Mouse (Mus musculus): Measurements from ENCODE around the gene Arhgef7. TPM values are rescaled to one million over a fixed set of nuclear protein-coding genes. Genes with fewer than 3 reads are reported as not detected.

Arhgef7 gene
- polyA plus RNA-seq, 1 experiment from 2014 or later = 45.7 TPM

GRCm38 (mm10) chr8:11752338-11752737 is 24.8 kb downstream of the Arhgef7 start:
- Histone ChIP-seq H3K27me3 (replicated peaks; ENCODE audit: control insufficient read depth, insufficient read depth, low read length) (no peaks in the 10 kb centered on the region), H3K36me3 (ENCODE audit: control insufficient read depth, insufficient read depth, low read length) (no peaks in the 10 kb centered on the region), H3K9ac (ENCODE audit: low read depth, low read length) (no peak overlapping the region), H3K4me1 (ENCODE audit: control insufficient read depth, insufficient read depth, low read length) (no peaks in the 10 kb centered on the region; the same call in 1 of the 2 replicates), H3K4me3 (ENCODE audit: low read depth, low read length) (no peak overlapping the region), H3K9me3 (ENCODE audit: control insufficient read depth, low read length) (no peaks in the 10 kb centered on the region), H3K27ac (replicated peaks; ENCODE audit: low read depth, low read length) (no peak overlapping the region), H3K4me2 (ENCODE audit: low read depth, low read length) (no peak overlapping the region)
- 67% methylated on average over 3 of the region's 3 CpGs for WGBS
- DNase-seq (ENCODE audit: low spot score) = no peak
- ATAC-seq (ENCODE audit: low read depth) = no peak

GRCm38 (mm10) chr8:11753155-11753941 is 25.8 kb downstream of the Arhgef7 start:
- no peaks in the 10 kb centered on the region for H3K9me3 ChIP-seq (ENCODE audit: control insufficient read depth, low read length)
- no peak overlapping the region for H3K4me2 ChIP-seq (ENCODE audit: low read depth, low read length)
- H3K4me1 ChIP-seq (ENCODE audit: control insufficient read depth, insufficient read depth, low read length) = no peaks in the 10 kb centered on the region
- DNase-seq (ENCODE audit: low spot score) (peak; percentile 68), ATAC-seq (ENCODE audit: low read depth) (peak; percentile 28; the same call in 1 of the 2 replicates)
- WGBS = 77% methylated on average over 11 of the region's 11 CpGs
- no peak overlapping the region for H3K27ac ChIP-seq (replicated peaks; ENCODE audit: low read depth, low read length)
- H3K4me3 ChIP-seq (ENCODE audit: low read depth, low read length) = no peak overlapping the region
- H3K36me3 ChIP-seq (ENCODE audit: control insufficient read depth, insufficient read depth, low read length) = no peaks in the 10 kb centered on the region
- H3K27me3 ChIP-seq (replicated peaks; ENCODE audit: control insufficient read depth, insufficient read depth, low read length) = no peaks in the 10 kb centered on the region
- H3K9ac ChIP-seq (ENCODE audit: low read depth, low read length) = no peak overlapping the region

GRCm38 (mm10) chr8:11754723-11755122 is 27.2 kb downstream of the Arhgef7 start:
- H3K27ac ChIP-seq (replicated peaks; ENCODE audit: low read depth, low read length) = no peak overlapping the region
- ATAC-seq (ENCODE audit: low read depth) = no peak
- no peaks in the 10 kb centered on the region for H3K9me3 ChIP-seq (ENCODE audit: control insufficient read depth, low read length)
- no peaks in the 10 kb centered on the region for H3K27me3 ChIP-seq (replicated peaks; ENCODE audit: control insufficient read depth, insufficient read depth, low read length)
- peaks cover 6% of the 10 kb centered on the region; the same call in 1 of the 2 replicates for H3K4me1 ChIP-seq (ENCODE audit: control insufficient read depth, insufficient read depth, low read length)
- no peak overlapping the region for H3K9ac ChIP-seq (ENCODE audit: low read depth, low read length)
- H3K4me2 ChIP-seq (ENCODE audit: low read depth, low read length) = no peak overlapping the region
- no peak for DNase-seq (ENCODE audit: low spot score)
- no peak overlapping the region for H3K4me3 ChIP-seq (ENCODE audit: low read depth, low read length)
- no peaks in the 10 kb centered on the region for H3K36me3 ChIP-seq (ENCODE audit: control insufficient read depth, insufficient read depth, low read length)

- WGBS = 15% methylated on average over 5 of the region's 5 CpGs
- H3K9ac ChIP-seq (ENCODE audit: low read depth, low read length) = no peak overlapping the region
- ATAC-seq (ENCODE audit: low read depth) = no peak
- H3K4me3 ChIP-seq (ENCODE audit: low read depth, low read length) = no peak overlapping the region
- no peak overlapping the region for H3K27ac ChIP-seq (replicated peaks; ENCODE audit: low read depth, low read length)
- no peaks in the 10 kb centered on the region for H3K36me3 ChIP-seq (ENCODE audit: control insufficient read depth, insufficient read depth, low read length)
- H3K9me3 ChIP-seq (ENCODE audit: control insufficient read depth, low read length) = no peaks in the 10 kb centered on the region
- peak; percentile 50 for DNase-seq (ENCODE audit: low spot score)
- no peak overlapping the region for H3K4me2 ChIP-seq (ENCODE audit: low read depth, low read length)
- no peaks in the 10 kb centered on the region for H3K27me3 ChIP-seq (replicated peaks; ENCODE audit: control insufficient read depth, insufficient read depth, low read length)
- peaks cover 6% of the 10 kb centered on the region; the same call in 1 of the 2 replicates for H3K4me1 ChIP-seq (ENCODE audit: control insufficient read depth, insufficient read depth, low read length)
These were observed 28.4 kb downstream of the Arhgef7 start for GRCm38 (mm10) chr8:11755873-11756272.

GRCm38 (mm10) chr8:11757568-11758481 is 30.3 kb downstream of the Arhgef7 start:
- ATAC-seq (ENCODE audit: low read depth) = peak; percentile 97
- Histone ChIP-seq H3K9me3 (ENCODE audit: control insufficient read depth, low read length) (no peaks in the 10 kb centered on the region), H3K27me3 (replicated peaks; ENCODE audit: control insufficient read depth, insufficient read depth, low read length) (no peaks in the 10 kb centered on the region), H3K4me1 (ENCODE audit: control insufficient read depth, insufficient read depth, low read length) (peaks cover 6% of the 10 kb centered on the region; the same call in 1 of the 2 replicates), H3K9ac (ENCODE audit: low read depth, low read length) (peak overlapping the region; percentile 90), H3K4me3 (ENCODE audit: low read depth, low read length) (peak overlapping the region; percentile 88), H3K36me3 (ENCODE audit: control insufficient read depth, insufficient read depth, low read length) (no peaks in the 10 kb centered on the region), H3K27ac (replicated peaks; ENCODE audit: low read depth, low read length) (peak overlapping the region; percentile 91), H3K4me2 (ENCODE audit: low read depth, low read length) (peak overlapping the region; percentile 74)
- peak; percentile 93 for DNase-seq (ENCODE audit: low spot score)
- whole genome bisulfite sequencing = 3% methylated on average over 36 of the region's 59 CpGs

- Histone ChIP-seq H3K4me1 (ENCODE audit: control insufficient read depth, insufficient read depth, low read length) (peaks cover 6% of the 10 kb centered on the region; the same call in 1 of the 2 replicates), H3K9ac (ENCODE audit: low read depth, low read length) (peak overlapping the region; percentile 90), H3K9me3 (ENCODE audit: control insufficient read depth, low read length) (no peaks in the 10 kb centered on the region), H3K4me2 (ENCODE audit: low read depth, low read length) (peak overlapping the region; percentile 74), H3K27me3 (replicated peaks; ENCODE audit: control insufficient read depth, insufficient read depth, low read length) (no peaks in the 10 kb centered on the region), H3K27ac (replicated peaks; ENCODE audit: low read depth, low read length) (peak overlapping the region; percentile 91), H3K4me3 (ENCODE audit: low read depth, low read length) (peak overlapping the region; percentile 88), H3K36me3 (ENCODE audit: control insufficient read depth, insufficient read depth, low read length) (no peaks in the 10 kb centered on the region)
- 1% methylated on average over 24 of the region's 53 CpGs for WGBS
- ATAC-seq (ENCODE audit: low read depth) = no peak
- DNase-seq (ENCODE audit: low spot score) = peak; percentile 46
These were observed 31.2 kb downstream of the Arhgef7 start for GRCm38 (mm10) chr8:11758482-11759281.

GRCm38 (mm10) chr8:11761551-11761950 is 34.0 kb downstream of the Arhgef7 start:
- H3K9ac ChIP-seq (ENCODE audit: low read depth, low read length) = no peak overlapping the region
- no peak for ATAC-seq (ENCODE audit: low read depth)
- no peaks in the 10 kb centered on the region for H3K27me3 ChIP-seq (replicated peaks; ENCODE audit: control insufficient read depth, insufficient read depth, low read length)
- H3K36me3 ChIP-seq (ENCODE audit: control insufficient read depth, insufficient read depth, low read length) = no peaks in the 10 kb centered on the region
- H3K4me3 ChIP-seq (ENCODE audit: low read depth, low read length) = no peak overlapping the region
- WGBS = 86% methylated on average over 6 of the region's 6 CpGs
- no peak for DNase-seq (ENCODE audit: low spot score)
- no peak overlapping the region for H3K4me2 ChIP-seq (ENCODE audit: low read depth, low read length)
- H3K4me1 ChIP-seq (ENCODE audit: control insufficient read depth, insufficient read depth, low read length) = peaks cover 6% of the 10 kb centered on the region; the same call in 1 of the 2 replicates
- no peaks in the 10 kb centered on the region for H3K9me3 ChIP-seq (ENCODE audit: control insufficient read depth, low read length)
- H3K27ac ChIP-seq (replicated peaks; ENCODE audit: low read depth, low read length) = no peak overlapping the region

- Histone ChIP-seq H3K27ac (replicated peaks; ENCODE audit: low read depth, low read length) (no peak overlapping the region), H3K9ac (ENCODE audit: low read depth, low read length) (no peak overlapping the region), H3K36me3 (ENCODE audit: control insufficient read depth, insufficient read depth, low read length) (no peaks in the 10 kb centered on the region), H3K4me1 (ENCODE audit: control insufficient read depth, insufficient read depth, low read length) (peaks cover 6% of the 10 kb centered on the region; the same call in 1 of the 2 replicates), H3K4me2 (ENCODE audit: low read depth, low read length) (no peak overlapping the region), H3K4me3 (ENCODE audit: low read depth, low read length) (no peak overlapping the region), H3K9me3 (ENCODE audit: control insufficient read depth, low read length) (no peaks in the 10 kb centered on the region), H3K27me3 (replicated peaks; ENCODE audit: control insufficient read depth, insufficient read depth, low read length) (no peaks in the 10 kb centered on the region)
- 88% methylated on average over 5 of the region's 5 CpGs for WGBS
- ATAC-seq (ENCODE audit: low read depth) (no peak), DNase-seq (ENCODE audit: low spot score) (no peak)
These were observed 34.5 kb downstream of the Arhgef7 start for GRCm38 (mm10) chr8:11762048-11762447.

Data from embryonic facial prominence, embryonic 14.5 days (tissue).